Comparison of ENCODE assay signal across 9 mouse cellular contexts in the genomic region with DNA sequence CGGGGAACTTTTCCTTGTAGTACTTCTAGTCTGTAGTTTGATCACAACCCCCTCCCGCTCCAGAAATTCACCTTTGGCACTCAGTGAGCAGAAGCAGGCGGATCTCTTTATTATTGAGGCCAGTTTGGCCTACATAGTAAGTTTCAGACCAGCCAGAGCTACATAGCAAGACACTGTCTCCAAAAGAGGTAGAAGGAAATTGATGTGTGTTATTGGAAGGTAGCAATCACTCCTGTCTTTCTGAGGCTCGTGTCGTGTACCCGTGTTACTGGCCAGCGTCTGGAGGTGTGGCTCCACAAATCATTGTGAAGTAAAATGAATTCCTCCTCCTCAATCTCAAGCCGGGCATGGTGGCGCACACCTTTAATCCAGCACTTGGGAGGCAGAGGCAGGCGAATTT. TPM values are rescaled to one million over a fixed set of nuclear protein-coding genes. Genes with fewer than 3 reads are reported as not detected.
DNase-seq lines count a peak whose midpoint lies in the region; ATAC-seq lines count a peak whose summit lies in the region.
"Had no signal": no experiment of that assay in that cellular context is flagged by ENCODE, and none has a peak within 500 bp of the region (broad histone marks: within the 10 kb centered on the region; RNA-seq: fewer than 3 reads in every experiment).

No protein-coding gene starts in this region.

- H3K36me3 ChIP-seq in erythroblast, embryonic 14.5 days (ENCODE audit: control insufficient read depth) = no peaks in the 10 kb centered on the region; the same call in 1 of the 2 replicates
- H3K36me3 ChIP-seq in neural tube, embryonic 11.5 days (ENCODE audit: control insufficient read depth, insufficient read depth, low read length) = no peaks in the 10 kb centered on the region
- H3K36me3 ChIP-seq in limb, embryonic 15.5 days = no peaks in the 10 kb centered on the region
- H3K36me3 ChIP-seq in stomach, embryonic 16.5 days (ENCODE audit: control insufficient read depth, insufficient read depth, low read length) = no peaks in the 10 kb centered on the region

- H3K4me2 ChIP-seq in neural tube, embryonic 11.5 days (ENCODE audit: low read depth) = no peak overlapping the region; the same call in 1 of the 2 replicates
- H3K4me2 ChIP-seq in limb, embryonic 15.5 days = no peak overlapping the region; the same call in 1 of the 2 replicates
- peak overlapping the region; percentile 82 for H3K4me2 ChIP-seq in stomach, embryonic 16.5 days (ENCODE audit: low read depth, low read length)

- no peaks in the 10 kb centered on the region for H3K9me3 ChIP-seq in erythroblast, embryonic 14.5 days (ENCODE audit: control insufficient read depth, low read length)
- H3K9me3 ChIP-seq in neural tube, embryonic 11.5 days (ENCODE audit: control insufficient read depth, low read length) = no peaks in the 10 kb centered on the region
- H3K9me3 ChIP-seq in limb, embryonic 15.5 days = no peaks in the 10 kb centered on the region
- no peaks in the 10 kb centered on the region for H3K9me3 ChIP-seq in stomach, embryonic 16.5 days (replicated peaks; ENCODE audit: control insufficient read depth, low read length)

- H3K4me1 ChIP-seq in erythroblast, embryonic 14.5 days (ENCODE audit: control insufficient read depth) = peaks cover 36% of the 10 kb centered on the region
- H3K4me1 ChIP-seq in neural tube, embryonic 11.5 days (ENCODE audit: control insufficient read depth, insufficient read depth, low read length) = peaks cover 13% of the 10 kb centered on the region; the same call in 1 of the 2 replicates
- peaks cover 33% of the 10 kb centered on the region for H3K4me1 ChIP-seq in limb, embryonic 15.5 days
- peaks cover 23% of the 10 kb centered on the region for H3K4me1 ChIP-seq in stomach, embryonic 16.5 days (ENCODE audit: control insufficient read depth, insufficient read depth, low read length)

- H3K4me3 ChIP-seq in erythroblast, embryonic 14.5 days (replicated peaks) = peak overlapping the region; percentile 37
- peak overlapping the region; percentile 85; the same call in 1 of the 2 replicates for H3K4me3 ChIP-seq in neural tube, embryonic 11.5 days (ENCODE audit: low read depth, low read length)
- H3K4me3 ChIP-seq in limb, embryonic 15.5 days = 0 out of 2 replicates have a peak overlapping the region, but pooled peaks have one; percentile 84
- peak overlapping the region; percentile 89 for H3K4me3 ChIP-seq in stomach, embryonic 16.5 days (replicated peaks; ENCODE audit: low read length)

- DNase-seq in neural tube, embryonic 11.5 days (ENCODE audit: low spot score) = no peak
- DNase-seq in neural tube, embryonic 10.5 days (ENCODE audit: extremely low spot score, low spot score) = no peak
- DNase-seq in layer of hippocampus, postnatal 14 days (ENCODE audit: low spot score in 2 of 2) = no peak
- DNase-seq in cerebellum, adult 9-11 months = no peak
- DNase-seq: cerebellum, adult 18-20 months had no signal

- no peaks in the 10 kb centered on the region for H3K27me3 ChIP-seq in erythroblast, embryonic 14.5 days (ENCODE audit: control insufficient read depth)
- H3K27me3 ChIP-seq in neural tube, embryonic 11.5 days (ENCODE audit: control insufficient read depth, insufficient read depth, low read length) = no peaks in the 10 kb centered on the region
- H3K27me3 ChIP-seq in limb, embryonic 15.5 days = no peaks in the 10 kb centered on the region
- no peaks in the 10 kb centered on the region for H3K27me3 ChIP-seq in stomach, embryonic 16.5 days (ENCODE audit: control insufficient read depth, insufficient read depth, low read length)

- H3K9ac ChIP-seq in neural tube, embryonic 11.5 days (ENCODE audit: low read length) = no peak overlapping the region
- no peak overlapping the region for H3K9ac ChIP-seq in limb, embryonic 15.5 days
- H3K9ac ChIP-seq in stomach, embryonic 16.5 days (ENCODE audit: low read length) = no peak overlapping the region; the same call in 1 of the 2 replicates

- no peak for ATAC-seq in erythroblast, adult 5-6 weeks (replicated peaks; ENCODE audit: low FRiP score, poor library complexity, severe bottlenecking)
- ATAC-seq in neural tube, embryonic 11.5 days (ENCODE audit: insufficient read depth, low FRiP score, low TSS enrichment) = no peak
- ATAC-seq in limb, embryonic 15.5 days (ENCODE audit: insufficient number of reproducible peaks, low FRiP score, low TSS enrichment, low read depth) = no peak
- no peak for ATAC-seq in stomach, embryonic 16.5 days (ENCODE audit: insufficient read depth, low FRiP score)

- WGBS in neural tube, embryonic 11.5 days = 89% methylated on average over 10 of the region's 10 CpGs
- WGBS in limb, embryonic 15.5 days = 85% methylated on average over 10 of the region's 10 CpGs
- 88% methylated on average over 10 of the region's 10 CpGs for WGBS in stomach, embryonic 16.5 days

- no peak overlapping the region for H3K27ac ChIP-seq in neural tube, embryonic 11.5 days (ENCODE audit: low read depth, low read length)
- no peak overlapping the region for H3K27ac ChIP-seq in limb, embryonic 15.5 days
- no peak overlapping the region for H3K27ac ChIP-seq in stomach, embryonic 16.5 days (ENCODE audit: low read length)

RNA-seq across cellular contexts. Expression of a gene that starts 1.5 kb away (rescaled TPM):
- polyA plus RNA-seq in erythroblast, embryonic 14.5 days (2012) = 0.70 and 0.82 TPM in 2 replicates
- 6.1 and 9.4 TPM in 2 replicates for total RNA-seq in erythroblast, adult 5-6 weeks (2015; ENCODE audit: low replicate concordance)
- 6.2 and 7.4 TPM in 2 replicates for total RNA-seq in erythroblast, adult 5-6 weeks (2017; ENCODE audit: low replicate concordance)
- 54.4 and 59.5 TPM in 2 replicates for polyA plus RNA-seq in neural tube, embryonic 11.5 days (2014; fragmentation: Nextera tagmentation; extraction: Ambion mirVana)
- polyA plus RNA-seq in limb, embryonic 15.5 days (2015; fragmentation: Nextera tagmentation; extraction: Ambion mirVana) = 32.3 and 32.7 TPM in 2 replicates
- 42.2 and 44.4 TPM in 2 replicates for polyA plus RNA-seq in stomach, embryonic 16.5 days (2015; fragmentation: Nextera tagmentation; extraction: Ambion mirVana)
- 100 to 1,000 TPM in 1 of 2 experiments, 10 to 100 TPM in 1; 98.8 to 100 TPM for total RNA-seq in layer of hippocampus, postnatal 14 days (2021)

RNA-seq across cellular contexts. Expression of a gene that starts 53.8 kb away (rescaled TPM):
- 0.96 and 1.2 TPM in 2 replicates for polyA plus RNA-seq in erythroblast, embryonic 14.5 days (2012)
- 41.2 and 46.3 TPM in 2 replicates for total RNA-seq in erythroblast, adult 5-6 weeks (2015; ENCODE audit: low replicate concordance)
- 22.2 and 37.2 TPM in 2 replicates for total RNA-seq in erythroblast, adult 5-6 weeks (2017; ENCODE audit: low replicate concordance)
- polyA plus RNA-seq in neural tube, embryonic 11.5 days (2014; fragmentation: Nextera tagmentation; extraction: Ambion mirVana) = 17.3 TPM in 2 replicates
- 46.3 and 52.4 TPM in 2 replicates for polyA plus RNA-seq in limb, embryonic 15.5 days (2015; fragmentation: Nextera tagmentation; extraction: Ambion mirVana)
- 43.1 and 46.6 TPM in 2 replicates for polyA plus RNA-seq in stomach, embryonic 16.5 days (2015; fragmentation: Nextera tagmentation; extraction: Ambion mirVana)
- 10 to 100 TPM; 15.4 to 20.2 TPM for total RNA-seq in layer of hippocampus, postnatal 14 days (2021)

RNA-seq across cellular contexts. Expression of a gene that starts 59.5 kb away (rescaled TPM):
- 6.4 and 20.4 TPM in 2 replicates for polyA plus RNA-seq in erythroblast, embryonic 14.5 days (2012)
- total RNA-seq in erythroblast, adult 5-6 weeks (2015; ENCODE audit: low replicate concordance) = 55.8 and 64.4 TPM in 2 replicates
- 11.0 and 14.0 TPM in 2 replicates for total RNA-seq in erythroblast, adult 5-6 weeks (2017; ENCODE audit: low replicate concordance)
- polyA plus RNA-seq in neural tube, embryonic 11.5 days (2014; fragmentation: Nextera tagmentation; extraction: Ambion mirVana) = 258 and 266 TPM in 2 replicates
- 244 and 254 TPM in 2 replicates for polyA plus RNA-seq in limb, embryonic 15.5 days (2015; fragmentation: Nextera tagmentation; extraction: Ambion mirVana)
- 271 and 298 TPM in 2 replicates for polyA plus RNA-seq in stomach, embryonic 16.5 days (2015; fragmentation: Nextera tagmentation; extraction: Ambion mirVana)
- 100 to 1,000 TPM; 130 TPM for total RNA-seq in layer of hippocampus, postnatal 14 days (2021)

Comparison
In these comparisons a context has a peak if more than half of its experiments do, and no peak if none do; other contexts are left out.
1. H3K4me3 ChIP-seq: peak in every context shown above with its lines; median percentile 89 in stomach, embryonic 16.5 days; 85 in neural tube, embryonic 11.5 days; 84 in limb, embryonic 15.5 days; 37 in erythroblast, embryonic 14.5 days.
2. RNA of a gene that starts 1.5 kb away (polyA plus RNA-seq): 54.4 to 59.5 TPM in neural tube, embryonic 11.5 days, 42.2 to 44.4 TPM in stomach, embryonic 16.5 days and 32.3 to 32.7 TPM in limb, embryonic 15.5 days; 0.70 to 0.82 TPM in erythroblast, embryonic 14.5 days; every median in the first group is over 10 times any median in the second.
3. RNA of a gene that starts 59.5 kb away (polyA plus RNA-seq): 271 to 298 TPM in stomach, embryonic 16.5 days, 258 to 266 TPM in neural tube, embryonic 11.5 days and 244 to 254 TPM in limb, embryonic 15.5 days; 6.4 to 20.4 TPM in erythroblast, embryonic 14.5 days; every median in the first group is over 10 times any median in the second.